Mouse (Mus musculus): Measurements from ENCODE around the gene Lpin3. TPM values are rescaled to one million over a fixed set of nuclear protein-coding genes. Genes with fewer than 3 reads are reported as not detected.

Lpin3 gene
- total and polyA plus RNA-seq, 3 experiments = 1.1 TPM; not detected in 2

- dilution Hi-C loops (cut with MboI; ENCODE audit: extremely low pct_ligation_motif_present, extremely low pct_unique_long_range_greater_than_20kb, low sequenced_read_pairs) = no loop called here
- no peak overlapping the region for H3K27ac ChIP-seq (ENCODE audit: insufficient read depth, low read depth)
- H3K79me2 ChIP-seq (replicated peaks; ENCODE audit: control insufficient read depth, extremely low read depth, insufficient read depth, poor library complexity, severe bottlenecking) = no peaks in the 10 kb centered on the region
- in situ Hi-C loops (cut with MboI; ENCODE audit: low pct_ligation_motif_present, low pct_unique_long_range_greater_than_20kb, low sequenced_read_pairs) = no loop called here
- H3K4me3 ChIP-seq (replicated peaks in 1 of 3; ENCODE audit: low read depth in 2 of 3, low read length in 2 of 3, poor library complexity in 1 of 3) = no peak overlapping the region
- H3K4me1 ChIP-seq (ENCODE audit: control insufficient read depth in 1 of 2, insufficient read depth in 2 of 2) = peaks cover 7 to 43% of the 10 kb centered on the region in 2 experiments; a peak in 3 of 4 replicates
- no peaks in the 10 kb centered on the region for H3K36me3 ChIP-seq (replicated peaks in 1 of 2; ENCODE audit: control insufficient read depth in 1 of 2, insufficient read depth in 1 of 2, low read length in 1 of 2)
- no peak overlapping the region for H3K4me2 ChIP-seq (ENCODE audit: insufficient read depth, low read depth, poor library complexity, severe bottlenecking)
- no peak overlapping the region for H3K9ac ChIP-seq (ENCODE audit: insufficient read depth, low read depth)
- no peaks in the 10 kb centered on the region for H3K27me3 ChIP-seq (replicated peaks)
- no peak for DNase-seq (ENCODE audit: extremely low read depth)
- peaks cover 3% of the 10 kb centered on the region for H3K9me3 ChIP-seq (replicated peaks; ENCODE audit: low read length)
- TF ChIP-seq NRF1 (IDR thresholded peaks at IDR 0.05; ENCODE audit: low read depth, low read length) (no peak), MAZ (IDR thresholded peaks at IDR 0.05; ENCODE audit: low read depth, low read length) (no peak), USF1 (IDR thresholded peaks at IDR 0.05; ENCODE audit: low read depth, low read length) (no peak), ETS1 (conservative IDR thresholded peaks at IDR 0.05; ENCODE audit: low read depth, low read length) (no peak), CTCF (conservative IDR thresholded peaks at IDR 0.05 in 1 of 2, IDR thresholded peaks at IDR 0.05 in 1 of 2; ENCODE audit: low read depth in 2 of 2, low read length in 2 of 2) (no peak), ZNF384 (IDR thresholded peaks at IDR 0.05; ENCODE audit: low read depth, low read length) (no peak), TCF12 (IDR thresholded peaks at IDR 0.05; ENCODE audit: low read depth, low read length) (no peak), CHD2 (IDR thresholded peaks at IDR 0.05; ENCODE audit: low read length) (no peak)
Observed at GRCm38 (mm10) chr2:160917313-160917712, 36.8 kb downstream of the Lpin3 start.

DNA sequence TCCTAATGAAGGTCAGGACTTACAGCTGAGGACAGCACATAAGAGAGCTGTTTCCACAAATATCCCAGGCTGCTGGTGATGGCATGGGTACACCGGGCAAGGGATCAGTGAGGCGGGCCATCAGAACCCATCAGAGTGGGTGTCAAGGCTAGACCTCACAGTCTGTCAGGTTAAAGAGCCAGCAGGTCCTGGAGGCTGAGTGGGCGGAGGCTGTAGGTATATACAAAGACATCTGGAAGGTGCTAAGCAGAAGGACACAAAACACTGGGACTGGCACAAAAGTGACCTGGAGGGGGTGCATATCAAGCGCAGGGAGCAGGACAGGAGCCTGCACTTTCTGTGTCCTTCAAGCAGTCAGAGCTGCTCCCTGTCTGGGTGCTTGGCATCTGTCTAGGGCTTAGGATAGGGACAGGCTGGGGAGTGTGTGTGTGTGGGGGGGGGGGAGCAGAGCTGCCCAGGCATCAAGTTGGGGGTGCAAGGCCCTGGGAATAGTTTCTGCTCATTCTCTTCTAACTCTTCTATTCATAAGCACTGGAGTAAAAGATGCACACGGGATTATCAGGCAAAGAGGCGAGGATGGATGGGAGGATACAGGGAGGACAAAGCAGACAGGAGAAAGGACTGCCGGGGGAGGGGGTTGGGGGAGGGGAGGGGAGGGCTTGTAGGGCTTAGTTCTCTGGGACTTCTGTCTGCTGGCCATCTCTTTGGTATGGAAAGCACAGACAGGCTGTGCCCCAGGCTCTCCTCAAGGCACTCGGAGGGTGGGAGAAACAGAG lies 37.9 kb downstream of the Lpin3 start:
- in situ Hi-C loops (cut with MboI; ENCODE audit: low pct_ligation_motif_present, low pct_unique_long_range_greater_than_20kb, low sequenced_read_pairs) = no loop called here
- Histone ChIP-seq H3K4me1 (ENCODE audit: control insufficient read depth in 1 of 2, insufficient read depth in 2 of 2) (peaks cover 7 to 49% of the 10 kb centered on the region in 2 experiments; a peak in 3 of 4 replicates), H3K9me3 (replicated peaks; ENCODE audit: low read length) (no peaks in the 10 kb centered on the region), H3K27ac (ENCODE audit: insufficient read depth, low read depth) (no peak overlapping the region), H3K9ac (ENCODE audit: insufficient read depth, low read depth) (no peak overlapping the region), H3K4me2 (ENCODE audit: insufficient read depth, low read depth, poor library complexity, severe bottlenecking) (no peak overlapping the region), H3K27me3 (replicated peaks) (no peaks in the 10 kb centered on the region), H3K79me2 (replicated peaks; ENCODE audit: control insufficient read depth, extremely low read depth, insufficient read depth, poor library complexity, severe bottlenecking) (no peaks in the 10 kb centered on the region), H3K4me3 (replicated peaks in 1 of 3; ENCODE audit: low read depth in 2 of 3, low read length in 2 of 3, poor library complexity in 1 of 3) (no peak overlapping the region), H3K36me3 (replicated peaks in 1 of 2; ENCODE audit: control insufficient read depth in 1 of 2, insufficient read depth in 1 of 2, low read length in 1 of 2) (no peaks in the 10 kb centered on the region)
- DNase-seq (ENCODE audit: extremely low read depth) = no peak
- dilution Hi-C loops (cut with MboI; ENCODE audit: extremely low pct_ligation_motif_present, extremely low pct_unique_long_range_greater_than_20kb, low sequenced_read_pairs) = no loop called here
- no peak for TF ChIP-seq KAT2A (IDR thresholded peaks at IDR 0.05; ENCODE audit: insufficient replicate concordance, low read length)
- no peak for TF ChIP-seq ZC3H11A (IDR thresholded peaks at IDR 0.05; ENCODE audit: low read depth, low read length)

DNA sequence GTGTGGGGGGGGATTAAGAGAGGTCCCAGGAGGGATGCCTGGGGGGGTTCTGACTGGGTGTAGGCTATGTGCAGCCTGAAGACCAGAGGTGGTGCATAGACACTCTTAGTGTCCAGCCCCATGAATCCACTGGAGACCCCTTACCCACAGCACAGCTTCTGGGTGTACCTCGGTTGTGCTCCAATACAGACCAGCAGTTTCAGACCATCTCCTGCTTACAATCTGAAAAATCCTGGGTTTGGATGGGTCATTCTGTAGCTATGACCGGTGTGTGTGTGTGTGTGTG lies 38.4 kb downstream of the Lpin3 start:
- no peaks in the 10 kb centered on the region for H3K9me3 ChIP-seq (replicated peaks; ENCODE audit: low read length)
- peaks cover 7 to 52% of the 10 kb centered on the region in 2 experiments; a peak in 3 of 4 replicates for H3K4me1 ChIP-seq (ENCODE audit: control insufficient read depth in 1 of 2, insufficient read depth in 2 of 2)
- no peak overlapping the region for H3K4me3 ChIP-seq (replicated peaks in 1 of 3; ENCODE audit: low read depth in 2 of 3, low read length in 2 of 3, poor library complexity in 1 of 3)
- no peak overlapping the region for H3K27ac ChIP-seq (ENCODE audit: insufficient read depth, low read depth)
- no peak overlapping the region for H3K9ac ChIP-seq (ENCODE audit: insufficient read depth, low read depth)
- H3K27me3 ChIP-seq (replicated peaks) = no peaks in the 10 kb centered on the region
- in situ Hi-C loops (cut with MboI; ENCODE audit: low pct_ligation_motif_present, low pct_unique_long_range_greater_than_20kb, low sequenced_read_pairs) = no loop called here
- H3K79me2 ChIP-seq (replicated peaks; ENCODE audit: control insufficient read depth, extremely low read depth, insufficient read depth, poor library complexity, severe bottlenecking) = no peaks in the 10 kb centered on the region
- no peaks in the 10 kb centered on the region for H3K36me3 ChIP-seq (replicated peaks in 1 of 2; ENCODE audit: control insufficient read depth in 1 of 2, insufficient read depth in 1 of 2, low read length in 1 of 2)
- no peak for DNase-seq (ENCODE audit: extremely low read depth)
- no peak overlapping the region for H3K4me2 ChIP-seq (ENCODE audit: insufficient read depth, low read depth, poor library complexity, severe bottlenecking)
- dilution Hi-C loops (cut with MboI; ENCODE audit: extremely low pct_ligation_motif_present, extremely low pct_unique_long_range_greater_than_20kb, low sequenced_read_pairs) = no loop called here
- TF ChIP-seq CHD1 (IDR thresholded peaks at IDR 0.05; ENCODE audit: low read depth, low read length) = no peak

Measured in CH12.LX (cell line).